Mouse (Mus musculus) adipocyte (in vitro differentiated cells): ENCODE results near the gene Mkln1.

Experiments
- DNase-seq: peaks from one replicate; pipeline ENCODE4 v3.0.0-alpha.2; 2016; ENCODE audit warnings: low spot score

Mkln1 gene

GRCm38 (mm10) chr6:31398431-31399205 is at the start of gene Mkln1:
Gene Mkln1 (plus strand): TSS chr6:31398735.
- DNase-seq, result peak; percentile 88

GRCm38 (mm10) chr6:31356444-31357191 is 41.9 kb upstream of the Mkln1 start:
- no peak for DNase-seq

GRCm38 (mm10) chr6:31357286-31357685 is 41.2 kb upstream of the Mkln1 start:
- DNase-seq, result peak; percentile 74

GRCm38 (mm10) chr6:31362617-31363016 is 35.9 kb upstream of the Mkln1 start:
- no peak for DNase-seq

GRCm38 (mm10) chr6:31364399-31364798 is 34.1 kb upstream of the Mkln1 start:
- no peak for DNase-seq

GRCm38 (mm10) chr6:31367947-31368346 is 30.6 kb upstream of the Mkln1 start:
- no peak for DNase-seq

- DNase-seq, result no peak
These were observed 30.0 kb upstream of the Mkln1 start for GRCm38 (mm10) chr6:31368559-31368958.

GRCm38 (mm10) chr6:31369875-31370274 is 28.7 kb upstream of the Mkln1 start:
- DNase-seq, result peak; percentile 39

- DNase-seq, result no peak
These were observed 27.9 kb upstream of the Mkln1 start for GRCm38 (mm10) chr6:31370550-31371061.

GRCm38 (mm10) chr6:31371140-31371539 is 27.4 kb upstream of the Mkln1 start:
- peak; percentile 31 for DNase-seq

GRCm38 (mm10) chr6:31372620-31373019 is 25.9 kb upstream of the Mkln1 start:
- peak; percentile 40 for DNase-seq

- no peak for DNase-seq
These were observed 25.4 kb upstream of the Mkln1 start for GRCm38 (mm10) chr6:31373084-31373673.

GRCm38 (mm10) chr6:31382989-31383388 is 15.5 kb upstream of the Mkln1 start:
- DNase-seq, result no peak

GRCm38 (mm10) chr6:31384794-31385193 is 13.7 kb upstream of the Mkln1 start:
- DNase-seq, result no peak

GRCm38 (mm10) chr6:31385281-31386145 is 13.0 kb upstream of the Mkln1 start:
- DNase-seq, result peak; percentile 64

GRCm38 (mm10) chr6:31389716-31390115 is 8.8 kb upstream of the Mkln1 start:
- DNase-seq, result peak; percentile 69

- peak; percentile 95 for DNase-seq
These were observed 8.1 kb upstream of the Mkln1 start for GRCm38 (mm10) chr6:31390243-31390981.

- no peak for DNase-seq
These were observed 5.7 kb upstream of the Mkln1 start for GRCm38 (mm10) chr6:31392871-31393270.

GRCm38 (mm10) chr6:31396118-31396517 is 2.4 kb upstream of the Mkln1 start:
- DNase-seq, result no peak

- DNase-seq, result no peak
These were observed 1.2 kb upstream of the Mkln1 start for GRCm38 (mm10) chr6:31397308-31397707.
